Mouse (Mus musculus) hindbrain, embryonic 16.5 days (tissue): ENCODE measurements around the gene Emx1. TPM values are rescaled to one million over a fixed set of nuclear protein-coding genes. Genes with fewer than 3 reads are reported as not detected.
"Not testable (repeated sequence)": the region's sequence is repeated elsewhere in the genome, so short reads cannot be mapped to it uniquely, and the experiment has no call there.

Experiments
- ATAC-seq: fragments of 200-750 bp; cut with Nextera tagmentation; 2 replicates; pipeline ENCODE4 v1.8.0; 2017; ENCODE audit warnings: moderate TSS enrichment, moderate library complexity
- H3K27ac ChIP-seq: fragments of 300-500 bp; sonication (generic); 2 replicates; pipeline ENCODE4 v1.5.1; 2014; ENCODE audit warnings: low read depth, mild to moderate bottlenecking, control low read depth, low read length, moderate library complexity
- H3K27me3 ChIP-seq: fragments of 300-500 bp; sonication (generic); replicated peaks from 2 replicates; pipeline ENCODE4 v1.6.1; 2014; ENCODE audit warnings: low read length; ENCODE audit not compliant: control insufficient read depth, insufficient read depth
- H3K36me3 ChIP-seq: fragments of 300-500 bp; sonication (generic); 2 replicates; pipeline ENCODE4 v1.6.1; 2014; ENCODE audit warnings: mild to moderate bottlenecking, low read length, moderate library complexity, mixed read lengths; ENCODE audit not compliant: control insufficient read depth, insufficient read depth
- H3K4me1 ChIP-seq: fragments of 300-500 bp; sonication (generic); 2 replicates; pipeline ENCODE4 v1.6.1; 2014; ENCODE audit warnings: low read depth, low read length; ENCODE audit not compliant: control insufficient read depth, insufficient read depth
- H3K4me2 ChIP-seq: fragments of 300-500 bp; sonication (generic); 2 replicates; pipeline ENCODE4 v1.6.1; 2014; ENCODE audit warnings: mild to moderate bottlenecking, low read length, control low read depth, moderate library complexity
- H3K4me3 ChIP-seq: fragments of 300-500 bp; sonication (generic); 2 replicates; pipeline ENCODE4 v1.5.1; 2014; ENCODE audit warnings: mild to moderate bottlenecking, low read length, control low read depth, moderate library complexity
- H3K9ac ChIP-seq: fragments of 300-500 bp; sonication (generic); 2 replicates; pipeline ENCODE4 v1.6.1; 2014; ENCODE audit warnings: low read depth, mild to moderate bottlenecking, control low read depth, low read length, moderate library complexity
- H3K9me3 ChIP-seq: fragments of 300-500 bp; sonication (generic); 2 replicates; pipeline ENCODE4 v1.6.1; 2014; ENCODE audit warnings: mild to moderate bottlenecking, low read length, moderate library complexity; ENCODE audit not compliant: control insufficient read depth
- WGBS: fragments of 180-500 bp; shearing (Covaris S2); extraction: QIAGEN DNeasy Blood & Tissue Kit; methylation state at CpG from one replicate; pipeline ENCODE4 v1.1.7; 2014; 5-methylcytosine and 5-hydroxymethylcytosine counted together
- polyA plus RNA-seq: library from polyadenylated mRNA; unstranded; fragments of >200 nt; fragmentation: Nextera tagmentation; extraction: Ambion mirVana; gene quantifications from 2 replicates; pipeline ENCODE4 v1.2.1, GENCODE M21; 2015

The Emx1 gene
- polyA plus RNA-seq, 1 experiment from 2014 or later: not detected

- H3K4me3 ChIP-seq, H3K9me3 ChIP-seq, ATAC-seq, H3K4me1 ChIP-seq, H3K36me3 ChIP-seq, H3K9ac ChIP-seq, H3K27me3 ChIP-seq, H3K27ac ChIP-seq, H3K4me2 ChIP-seq: not testable (repeated sequence)
- WGBS: 76% methylated on average over 4 of the region's 4 CpGs
Observed at GRCm38 (mm10) chr6:85158040-85158804, 29.0 kb upstream of the Emx1 start.

DNA sequence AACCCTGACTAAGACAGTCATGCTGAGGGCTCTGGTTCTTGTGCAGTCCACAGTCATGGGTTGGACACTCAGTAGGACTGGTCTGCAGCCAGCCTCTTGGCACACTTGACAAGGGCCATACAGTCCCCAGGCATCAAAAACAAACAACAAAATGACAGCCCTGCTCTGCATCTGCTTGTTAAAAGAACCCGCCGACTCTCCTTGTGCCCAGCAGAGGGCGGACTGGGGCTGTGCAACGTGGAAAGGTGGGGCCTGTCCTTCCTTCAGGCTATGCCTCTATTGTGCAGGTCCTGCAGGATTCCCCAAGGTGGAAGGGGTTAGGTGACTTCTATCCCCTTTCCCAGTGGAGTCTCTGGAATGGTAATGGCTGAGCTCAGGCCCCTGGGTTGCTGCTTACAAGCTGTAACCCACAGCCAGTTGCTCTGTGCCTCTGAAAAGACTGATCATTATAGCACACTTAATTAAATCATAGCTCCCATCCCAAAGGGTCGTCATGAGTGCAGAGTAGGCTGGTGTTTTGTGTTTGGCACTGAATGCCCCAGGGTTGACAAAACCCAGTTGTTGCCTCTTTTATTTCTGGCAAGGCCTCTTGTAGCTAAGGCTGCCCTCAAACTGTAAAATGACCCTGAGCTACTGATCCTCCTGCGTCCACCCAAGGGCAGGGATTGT is 28.0 kb upstream of the Emx1 start:
- not testable (repeated sequence) for H3K27ac ChIP-seq, H3K9me3 ChIP-seq, H3K9ac ChIP-seq, H3K4me1 ChIP-seq, H3K36me3 ChIP-seq, H3K27me3 ChIP-seq, H3K4me3 ChIP-seq, H3K4me2 ChIP-seq
- ATAC-seq: peak; percentile 32; the same call in 1 of the 2 replicates
- WGBS: 15% methylated on average over 6 of the region's 6 CpGs

DNA sequence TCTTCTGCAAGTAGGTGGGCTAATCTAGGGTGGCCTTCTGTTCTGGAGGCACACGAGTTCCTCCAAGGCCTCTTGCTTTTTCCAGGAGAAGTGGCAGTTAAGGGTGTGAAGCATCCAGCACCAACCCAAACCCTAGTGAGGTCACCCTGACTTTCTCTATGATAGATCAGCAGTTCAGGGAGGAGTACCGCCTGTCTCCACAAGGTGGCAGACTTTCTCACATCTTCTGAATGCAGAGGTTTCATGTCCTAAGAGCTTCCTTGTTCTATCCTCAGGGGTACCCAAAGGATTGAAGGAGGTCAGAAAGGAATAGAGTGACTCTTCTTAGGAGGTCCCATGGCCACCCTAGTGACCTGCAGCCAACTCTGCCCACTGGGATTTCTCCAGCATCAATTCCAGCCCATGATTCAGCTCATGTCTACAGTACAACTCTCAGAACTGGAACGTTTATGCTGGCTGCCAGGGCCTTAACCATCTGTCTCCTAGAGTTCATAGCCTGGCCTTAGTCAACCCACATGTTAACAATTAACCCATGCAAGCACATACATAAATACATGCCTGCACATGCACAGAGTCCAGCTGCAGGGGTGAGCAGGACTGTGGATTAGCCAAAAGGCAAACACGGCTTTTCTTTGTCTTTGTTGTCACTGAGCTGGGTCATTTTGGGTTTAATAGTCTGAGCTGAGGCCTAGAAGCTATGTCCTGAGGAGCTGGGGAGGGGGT is 26.9 kb upstream of the Emx1 start:
- 52% methylated on average over 4 of the region's 4 CpGs for WGBS
- no peak overlapping the region for H3K27ac ChIP-seq
- ATAC-seq: no peak

DNA sequence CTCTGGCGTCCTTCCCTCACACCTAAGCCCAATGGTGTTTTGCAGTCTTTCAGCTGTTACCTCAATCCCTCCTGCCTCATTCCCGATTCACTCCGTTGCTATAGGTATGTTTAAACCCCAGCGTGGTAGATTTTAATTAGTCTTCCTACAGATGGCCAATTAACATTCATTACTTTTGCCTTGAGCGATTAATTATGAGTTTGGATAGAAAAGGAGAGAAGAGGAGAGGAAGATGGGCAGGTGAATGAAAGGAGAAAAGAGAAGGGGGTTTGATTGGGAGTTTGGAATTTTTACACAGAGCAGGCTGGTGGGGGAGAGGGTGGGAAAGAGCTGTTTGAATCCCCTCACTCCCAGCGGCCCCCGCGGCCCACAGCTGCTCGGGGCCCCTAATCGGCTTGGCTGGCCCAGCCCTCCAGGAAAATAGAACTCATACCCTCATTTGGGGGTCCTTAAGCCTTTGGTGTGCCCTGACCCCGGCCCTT is 21.8 kb upstream of the Emx1 start:
- peaks cover 3% of the 10 kb centered on the region; the same call in 1 of the 2 replicates for H3K4me1 ChIP-seq
- H3K4me3 ChIP-seq: no peak overlapping the region
- H3K4me2 ChIP-seq: no peak overlapping the region; the same call in 1 of the 2 replicates
- H3K9ac ChIP-seq: no peak overlapping the region; the same call in 1 of the 2 replicates
- H3K27ac ChIP-seq: peak overlapping the region; percentile 12; the same call in 1 of the 2 replicates
- no peaks in the 10 kb centered on the region for H3K36me3 ChIP-seq
- no peaks in the 10 kb centered on the region for H3K27me3 ChIP-seq
- no peaks in the 10 kb centered on the region for H3K9me3 ChIP-seq
- peak; percentile 73 for ATAC-seq
- WGBS: 37% methylated on average over 11 of the region's 11 CpGs

More for the DNA sequence above, 26.9 kb upstream of the Emx1 start:
- Histone ChIP-seq H3K4me2 (no peak overlapping the region), H3K9me3 (no peaks in the 10 kb centered on the region), H3K4me3 (no peak overlapping the region), H3K9ac (no peak overlapping the region), H3K36me3 (no peaks in the 10 kb centered on the region), H3K27me3 (no peaks in the 10 kb centered on the region), H3K4me1 (no peaks in the 10 kb centered on the region)

DNA sequence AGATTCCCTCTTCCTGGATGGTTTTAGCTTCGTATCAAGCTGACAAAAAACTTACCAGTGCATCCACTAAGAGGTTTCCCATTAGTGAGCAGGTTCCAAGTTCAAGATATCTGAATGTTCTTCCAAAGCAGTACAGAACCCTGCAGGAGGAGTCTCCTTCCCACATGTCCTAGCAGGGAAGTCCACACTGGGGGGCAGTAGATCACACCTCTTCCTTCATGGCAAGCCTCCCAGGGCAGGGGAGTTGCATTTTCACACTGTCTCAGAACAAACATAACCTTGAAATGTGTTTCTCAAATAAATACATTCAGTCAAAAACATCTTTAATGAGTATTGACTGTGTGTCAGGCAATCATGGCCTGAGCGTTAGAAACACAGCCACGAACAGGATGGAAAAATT is 7.7 kb upstream of the Emx1 start:
- Histone ChIP-seq H3K36me3 (no peaks in the 10 kb centered on the region), H3K9ac (no peak overlapping the region), H3K27me3 (peaks cover 9% of the 10 kb centered on the region), H3K27ac (no peak overlapping the region), H3K4me1 (no peaks in the 10 kb centered on the region), H3K4me3 (no peak overlapping the region), H3K9me3 (no peaks in the 10 kb centered on the region), H3K4me2 (no peak overlapping the region)
- 73% methylated on average over 3 of the region's 3 CpGs for WGBS
- no peak for ATAC-seq

- Histone ChIP-seq H3K27ac (no peak overlapping the region), H3K4me1 (no peaks in the 10 kb centered on the region), H3K4me3 (no peak overlapping the region), H3K4me2 (no peak overlapping the region), H3K36me3 (no peaks in the 10 kb centered on the region), H3K9me3 (no peaks in the 10 kb centered on the region), H3K9ac (no peak overlapping the region), H3K27me3 (peaks cover 11% of the 10 kb centered on the region)
- WGBS: 70% methylated on average over 2 of the region's 2 CpGs
- ATAC-seq: no peak
Observed at GRCm38 (mm10) chr6:85180036-85180435, 7.2 kb upstream of the Emx1 start.

GRCm38 (mm10) chr6:85183951-85184350 is 3.3 kb upstream of the Emx1 start:
- no peak overlapping the region for H3K4me3 ChIP-seq
- 57% methylated on average over 3 of the region's 3 CpGs for WGBS
- H3K9me3 ChIP-seq: no peaks in the 10 kb centered on the region
- H3K4me1 ChIP-seq: peaks cover 22% of the 10 kb centered on the region
- H3K9ac ChIP-seq: no peak overlapping the region
- no peak for ATAC-seq
- H3K4me2 ChIP-seq: no peak overlapping the region
- no peak overlapping the region for H3K27ac ChIP-seq
- H3K36me3 ChIP-seq: no peaks in the 10 kb centered on the region
- peaks cover 22% of the 10 kb centered on the region for H3K27me3 ChIP-seq

DNA sequence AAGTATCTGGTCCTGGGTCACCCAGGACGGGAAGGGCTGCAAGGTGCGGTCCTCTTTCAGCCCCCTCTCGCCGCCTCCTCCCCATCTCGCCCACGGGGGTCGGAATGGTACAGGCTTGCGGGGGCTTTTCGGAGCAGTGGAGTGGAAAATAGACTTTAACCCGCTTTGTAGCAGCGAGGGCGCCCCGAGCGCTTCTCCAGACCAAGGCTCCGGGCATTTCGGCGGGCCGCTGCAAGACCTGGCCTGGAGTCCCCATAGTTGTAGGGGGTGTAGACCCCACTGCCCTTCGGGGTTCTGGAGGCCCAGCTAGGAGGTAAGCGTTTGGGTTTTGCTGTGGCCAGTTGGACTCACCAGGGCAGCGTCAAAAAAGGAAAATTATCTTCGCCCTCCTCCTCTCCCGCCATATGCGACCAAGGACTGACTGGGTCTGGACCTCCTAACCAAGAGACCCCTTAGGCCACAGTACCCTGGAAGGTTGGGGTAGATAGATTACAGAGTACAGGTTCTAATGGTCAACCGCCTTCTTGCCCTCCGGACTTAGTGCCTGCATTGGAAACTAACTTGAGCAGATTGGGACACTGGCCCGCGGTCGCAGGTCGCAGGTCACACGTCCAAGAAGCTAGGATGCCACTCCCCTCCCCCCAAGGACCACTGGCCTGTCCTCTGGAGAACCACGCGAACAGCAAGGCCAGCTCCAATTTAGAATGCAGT is 1.1 kb upstream of the Emx1 start:
- no peak overlapping the region for H3K27ac ChIP-seq
- peak overlapping the region; percentile 25; the same call in 1 of the 2 replicates for H3K4me2 ChIP-seq
- peak overlapping the region; percentile 6; the same call in 1 of the 2 replicates for H3K4me3 ChIP-seq
- H3K4me1 ChIP-seq: peaks cover 31% of the 10 kb centered on the region
- H3K9ac ChIP-seq: no peak overlapping the region
- WGBS: 2% methylated on average over 30 of the region's 33 CpGs
- peaks cover 31% of the 10 kb centered on the region for H3K27me3 ChIP-seq
- H3K36me3 ChIP-seq: no peaks in the 10 kb centered on the region
- no peaks in the 10 kb centered on the region for H3K9me3 ChIP-seq
- ATAC-seq: no peak
